ENCODE assay signal across 8 mouse cellular contexts in the genomic region with DNA sequence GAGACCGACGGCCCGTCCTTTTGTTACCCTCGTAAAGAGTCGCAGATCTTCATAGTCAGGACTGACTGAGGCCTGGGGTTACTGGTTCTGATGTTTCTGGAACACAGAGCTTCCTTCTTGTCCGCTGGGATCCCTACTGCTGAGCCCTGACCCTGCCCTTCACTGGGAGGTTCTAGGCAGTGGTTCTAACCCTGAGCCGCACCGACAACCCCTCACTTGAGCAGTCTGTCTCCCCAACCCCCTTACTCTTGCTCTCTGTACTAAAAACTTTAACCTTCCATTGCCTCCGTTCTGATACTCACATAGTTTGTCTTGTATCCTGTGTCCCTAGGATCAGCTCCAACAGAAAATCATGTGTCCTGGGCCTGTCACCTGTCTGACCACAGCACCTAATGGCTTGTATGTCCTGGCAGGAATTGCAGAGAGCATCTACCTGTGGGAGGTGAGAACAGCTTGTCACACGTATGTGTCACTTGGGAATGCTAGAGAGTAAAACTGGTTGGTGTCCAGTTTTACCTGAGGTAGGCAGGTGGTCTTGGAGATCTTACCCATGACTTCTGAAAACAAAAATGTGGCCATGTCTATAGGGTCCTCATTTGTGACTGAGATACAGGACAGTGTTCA. TPM values are rescaled to one million over a fixed set of nuclear protein-coding genes. Genes with fewer than 3 reads are reported as not detected.
DNase-seq lines count a peak whose midpoint lies in the region; ATAC-seq lines count a peak whose summit lies in the region.

No protein-coding gene starts in this region.

- H3K9me3 ChIP-seq in megakaryocyte, embryonic 14.5 days = no peaks in the 10 kb centered on the region
- H3K9me3 ChIP-seq in limb, embryonic 13.5 days = no peaks in the 10 kb centered on the region
- H3K9me3 ChIP-seq in stomach, embryonic 15.5 days = no peaks in the 10 kb centered on the region

- peaks cover 41% of the 10 kb centered on the region for H3K36me3 ChIP-seq in megakaryocyte, embryonic 14.5 days (replicated peaks; ENCODE audit: low read length)
- peaks cover 42% of the 10 kb centered on the region for H3K36me3 ChIP-seq in limb, embryonic 13.5 days
- peaks cover 35% of the 10 kb centered on the region; the same call in 1 of the 2 replicates for H3K36me3 ChIP-seq in stomach, embryonic 15.5 days

- H3K27me3 ChIP-seq in megakaryocyte, embryonic 14.5 days (replicated peaks) = no peaks in the 10 kb centered on the region
- no peaks in the 10 kb centered on the region for H3K27me3 ChIP-seq in limb, embryonic 13.5 days
- H3K27me3 ChIP-seq in stomach, embryonic 15.5 days (replicated peaks) = no peaks in the 10 kb centered on the region

- no peak overlapping the region for H3K27ac ChIP-seq in limb, embryonic 13.5 days
- H3K27ac ChIP-seq in stomach, embryonic 15.5 days = 0 out of 2 replicates have a peak overlapping the region, but pooled peaks have one; percentile 67

- no peak for ATAC-seq in megakaryocyte, adult 5-6 weeks (ENCODE audit: poor library complexity, severe bottlenecking)
- ATAC-seq in limb, embryonic 13.5 days (ENCODE audit: low FRiP score, low read depth) = no peak
- no peak for ATAC-seq in stomach, embryonic 15.5 days (ENCODE audit: insufficient read depth, low FRiP score, low read depth)
- no peak for ATAC-seq in erythroid progenitor cell, adult 5-6 weeks (replicated peaks; ENCODE audit: low FRiP score, poor library complexity, severe bottlenecking)

- DNase-seq in cerebellum, adult 11-12 months = peak; percentile 44
- DNase-seq in cerebellum, adult 8-10 months = no peak
- DNase-seq in Muller cell, postnatal 12 days (ENCODE audit: inconsistent ontology term) = no peak

- H3K4me2 ChIP-seq in limb, embryonic 13.5 days (replicated peaks) = peak overlapping the region; percentile 93
- H3K4me2 ChIP-seq in stomach, embryonic 15.5 days = peak overlapping the region; percentile 89

- 11% methylated on average over 10 of the region's 10 CpGs for WGBS in limb, embryonic 13.5 days
- 11% methylated on average over 10 of the region's 10 CpGs for WGBS in stomach, embryonic 15.5 days

- peak overlapping the region; percentile 97 for H3K4me3 ChIP-seq in megakaryocyte, embryonic 14.5 days (replicated peaks)
- H3K4me3 ChIP-seq in limb, embryonic 13.5 days = peak overlapping the region; percentile 100
- peak overlapping the region; percentile 98 for H3K4me3 ChIP-seq in stomach, embryonic 15.5 days (replicated peaks)

- peak overlapping the region; percentile 89 for H3K9ac ChIP-seq in limb, embryonic 13.5 days
- peak overlapping the region; percentile 77 for H3K9ac ChIP-seq in stomach, embryonic 15.5 days

- H3K4me1 ChIP-seq in megakaryocyte, embryonic 14.5 days = peaks cover 46% of the 10 kb centered on the region
- peaks cover 11% of the 10 kb centered on the region for H3K4me1 ChIP-seq in limb, embryonic 13.5 days
- H3K4me1 ChIP-seq in stomach, embryonic 15.5 days = peaks cover 15% of the 10 kb centered on the region

RNA-seq across cellular contexts. Expression of gene Wdr18, which starts 0.8 kb away (rescaled TPM):
- 22.2 and 23.8 TPM in 2 replicates for polyA plus RNA-seq in megakaryocyte, embryonic 14.5 days (2012; ENCODE audit: insufficient read depth, low replicate concordance)
- total RNA-seq in megakaryocyte, adult 5-6 weeks (2015) = 10.6 and 15.7 TPM in 2 replicates
- 7.8 TPM in 2 replicates for total RNA-seq in megakaryocyte, adult 5-6 weeks (2017)
- polyA plus RNA-seq in limb, embryonic 13.5 days (2015; fragmentation: Nextera tagmentation; extraction: Ambion mirVana) = 105 and 106 TPM in 2 replicates
- polyA plus RNA-seq in stomach, embryonic 15.5 days (2015; fragmentation: Nextera tagmentation; extraction: Ambion mirVana) = 86.0 and 86.2 TPM in 2 replicates
- total RNA-seq in erythroid progenitor cell, adult 5-6 weeks (2015; ENCODE audit: low replicate concordance) = 4.0 and 10.1 TPM in 2 replicates
- 0.98 and 4.6 TPM in 2 replicates for total RNA-seq in erythroid progenitor cell, adult 5-6 weeks (2017; ENCODE audit: low replicate concordance)

RNA-seq across cellular contexts. Expression of gene Grin3b, which starts 9.7 kb away (rescaled TPM):
- polyA plus RNA-seq in megakaryocyte, embryonic 14.5 days (2012; ENCODE audit: insufficient read depth, low replicate concordance) = not detected in 2 replicates
- total RNA-seq in megakaryocyte, adult 5-6 weeks (2015) = not detected in 2 replicates
- total RNA-seq in megakaryocyte, adult 5-6 weeks (2017) = 0.18 TPM in 1 of 2 replicates, not detected in the other
- 0.41 and 0.73 TPM in 2 replicates for polyA plus RNA-seq in limb, embryonic 13.5 days (2015; fragmentation: Nextera tagmentation; extraction: Ambion mirVana)
- polyA plus RNA-seq in stomach, embryonic 15.5 days (2015; fragmentation: Nextera tagmentation; extraction: Ambion mirVana) = 0.27 and 0.34 TPM in 2 replicates
- not detected in 2 replicates for total RNA-seq in erythroid progenitor cell, adult 5-6 weeks (2015; ENCODE audit: low replicate concordance)
- not detected in 2 replicates for total RNA-seq in erythroid progenitor cell, adult 5-6 weeks (2017; ENCODE audit: low replicate concordance)

RNA-seq across cellular contexts. Expression of gene Tmem259, which starts 23.3 kb away (rescaled TPM):
- 293 and 686 TPM in 2 replicates for polyA plus RNA-seq in megakaryocyte, embryonic 14.5 days (2012; ENCODE audit: insufficient read depth, low replicate concordance)
- total RNA-seq in megakaryocyte, adult 5-6 weeks (2015) = 51.6 and 52.2 TPM in 2 replicates
- 52.1 and 53.2 TPM in 2 replicates for total RNA-seq in megakaryocyte, adult 5-6 weeks (2017)
- polyA plus RNA-seq in limb, embryonic 13.5 days (2015; fragmentation: Nextera tagmentation; extraction: Ambion mirVana) = 16.0 and 19.5 TPM in 2 replicates
- 20.6 and 21.3 TPM in 2 replicates for polyA plus RNA-seq in stomach, embryonic 15.5 days (2015; fragmentation: Nextera tagmentation; extraction: Ambion mirVana)
- 57.0 and 78.9 TPM in 2 replicates for total RNA-seq in erythroid progenitor cell, adult 5-6 weeks (2015; ENCODE audit: low replicate concordance)
- total RNA-seq in erythroid progenitor cell, adult 5-6 weeks (2017; ENCODE audit: low replicate concordance) = 49.2 and 51.1 TPM in 2 replicates

RNA-seq across cellular contexts. Expression of gene Cnn2, which starts 27.6 kb away (rescaled TPM):
- polyA plus RNA-seq in megakaryocyte, embryonic 14.5 days (2012; ENCODE audit: insufficient read depth, low replicate concordance) = 1,011 and 1,303 TPM in 2 replicates
- 174 and 175 TPM in 2 replicates for total RNA-seq in megakaryocyte, adult 5-6 weeks (2015)
- 286 and 299 TPM in 2 replicates for total RNA-seq in megakaryocyte, adult 5-6 weeks (2017)
- 287 and 299 TPM in 2 replicates for polyA plus RNA-seq in limb, embryonic 13.5 days (2015; fragmentation: Nextera tagmentation; extraction: Ambion mirVana)
- polyA plus RNA-seq in stomach, embryonic 15.5 days (2015; fragmentation: Nextera tagmentation; extraction: Ambion mirVana) = 274 and 279 TPM in 2 replicates
- total RNA-seq in erythroid progenitor cell, adult 5-6 weeks (2015; ENCODE audit: low replicate concordance) = 20.1 and 39.6 TPM in 2 replicates
- total RNA-seq in erythroid progenitor cell, adult 5-6 weeks (2017; ENCODE audit: low replicate concordance) = 18.2 and 26.3 TPM in 2 replicates

RNA-seq across cellular contexts. Expression of gene Arid3a, which starts 33.9 kb away (rescaled TPM):
- polyA plus RNA-seq in megakaryocyte, embryonic 14.5 days (2012; ENCODE audit: insufficient read depth, low replicate concordance) = 89.7 and 142 TPM in 2 replicates
- 36.7 and 38.7 TPM in 2 replicates for total RNA-seq in megakaryocyte, adult 5-6 weeks (2015)
- total RNA-seq in megakaryocyte, adult 5-6 weeks (2017) = 59.2 and 67.8 TPM in 2 replicates
- 5.5 and 6.2 TPM in 2 replicates for polyA plus RNA-seq in limb, embryonic 13.5 days (2015; fragmentation: Nextera tagmentation; extraction: Ambion mirVana)
- 9.8 and 10.0 TPM in 2 replicates for polyA plus RNA-seq in stomach, embryonic 15.5 days (2015; fragmentation: Nextera tagmentation; extraction: Ambion mirVana)
- 4.2 and 9.7 TPM in 2 replicates for total RNA-seq in erythroid progenitor cell, adult 5-6 weeks (2015; ENCODE audit: low replicate concordance)
- total RNA-seq in erythroid progenitor cell, adult 5-6 weeks (2017; ENCODE audit: low replicate concordance) = 4.8 and 8.6 TPM in 2 replicates

Comparison
In these comparisons a context has a peak if more than half of its experiments do, and no peak if none do; other contexts are left out.
1. RNA of gene Tmem259, which starts 23.3 kb away (polyA plus RNA-seq): 293 to 686 TPM in megakaryocyte, embryonic 14.5 days; 20.6 to 21.3 TPM in stomach, embryonic 15.5 days and 16.0 to 19.5 TPM in limb, embryonic 13.5 days; every median in the first group is over 10 times any median in the second.
2. Peak in every context shown above with its lines, with median percentiles within 50 percentile points of each other: H3K4me3 ChIP-seq.